Mouse (Mus musculus): ENCODE measurements around the gene Cep170. TPM values are rescaled to one million over a fixed set of nuclear protein-coding genes. Genes with fewer than 3 reads are reported as not detected.
A peak's percentile ranks its signal among the peaks of the same experiment; 100 is the strongest.

The Cep170 gene
- polyA plus RNA-seq, 1 experiment, result 39.1 TPM

- TF ChIP-seq CTCF (IDR thresholded peaks at IDR 0.05; ENCODE audit: extremely low read depth, insufficient read depth, low read length), result no peak
- TF ChIP-seq POLR2A (IDR thresholded peaks at IDR 0.05; ENCODE audit: extremely low read depth, insufficient read depth, low read length), result no peak
- Histone ChIP-seq H3K4me1 (ENCODE audit: control insufficient read depth, insufficient read depth, low read length) (no peaks in the 10 kb centered on the region), H3K4me3 (ENCODE audit: insufficient read depth, low read length) (no peak overlapping the region), H3K27ac (ENCODE audit: insufficient read depth, low read length) (no peak overlapping the region)
These were observed 89.8 kb downstream of the Cep170 start for GRCm38 (mm10) chr1:176723858-176724713.

- no peak overlapping the region for H3K27ac ChIP-seq (ENCODE audit: insufficient read depth, low read length)
- H3K4me1 ChIP-seq (ENCODE audit: control insufficient read depth, insufficient read depth, low read length), result no peaks in the 10 kb centered on the region
- TF ChIP-seq POLR2A (IDR thresholded peaks at IDR 0.05; ENCODE audit: extremely low read depth, insufficient read depth, low read length) (no peak), CTCF (IDR thresholded peaks at IDR 0.05; ENCODE audit: extremely low read depth, insufficient read depth, low read length) (peak; percentile 55; the same call in 1 of the 2 replicates)
- H3K4me3 ChIP-seq (ENCODE audit: insufficient read depth, low read length), result no peak overlapping the region
These were observed 101.4 kb downstream of the Cep170 start for GRCm38 (mm10) chr1:176712436-176712835.

GRCm38 (mm10) chr1:176700226-176700625, 113.6 kb downstream of the Cep170 start:
- Histone ChIP-seq H3K4me3 (ENCODE audit: insufficient read depth, low read length) (no peak overlapping the region), H3K27ac (ENCODE audit: insufficient read depth, low read length) (no peak overlapping the region), H3K4me1 (ENCODE audit: control insufficient read depth, insufficient read depth, low read length) (no peaks in the 10 kb centered on the region)
- TF ChIP-seq POLR2A (IDR thresholded peaks at IDR 0.05; ENCODE audit: extremely low read depth, insufficient read depth, low read length), result no peak
- no peak for TF ChIP-seq CTCF (IDR thresholded peaks at IDR 0.05; ENCODE audit: extremely low read depth, insufficient read depth, low read length)

GRCm38 (mm10) chr1:176699793-176700192, 114.1 kb downstream of the Cep170 start:
- no peak overlapping the region for H3K27ac ChIP-seq (ENCODE audit: insufficient read depth, low read length)
- TF ChIP-seq CTCF (IDR thresholded peaks at IDR 0.05; ENCODE audit: extremely low read depth, insufficient read depth, low read length), result peak; percentile 86
- TF ChIP-seq POLR2A (IDR thresholded peaks at IDR 0.05; ENCODE audit: extremely low read depth, insufficient read depth, low read length), result no peak
- no peak overlapping the region for H3K4me3 ChIP-seq (ENCODE audit: insufficient read depth, low read length)
- no peaks in the 10 kb centered on the region for H3K4me1 ChIP-seq (ENCODE audit: control insufficient read depth, insufficient read depth, low read length)

- Histone ChIP-seq H3K4me1 (ENCODE audit: control insufficient read depth, insufficient read depth, low read length) (no peaks in the 10 kb centered on the region), H3K4me3 (ENCODE audit: insufficient read depth, low read length) (no peak overlapping the region), H3K27ac (ENCODE audit: insufficient read depth, low read length) (no peak overlapping the region)
- TF ChIP-seq CTCF (IDR thresholded peaks at IDR 0.05; ENCODE audit: extremely low read depth, insufficient read depth, low read length) (peak; percentile 50), POLR2A (IDR thresholded peaks at IDR 0.05; ENCODE audit: extremely low read depth, insufficient read depth, low read length) (no peak)
These were observed 115.2 kb downstream of the Cep170 start for GRCm38 (mm10) chr1:176698647-176699046.

- no peaks in the 10 kb centered on the region for H3K4me1 ChIP-seq (ENCODE audit: control insufficient read depth, insufficient read depth, low read length)
- no peak overlapping the region for H3K4me3 ChIP-seq (ENCODE audit: insufficient read depth, low read length)
- no peak overlapping the region for H3K27ac ChIP-seq (ENCODE audit: insufficient read depth, low read length)
- TF ChIP-seq CTCF (IDR thresholded peaks at IDR 0.05; ENCODE audit: extremely low read depth, insufficient read depth, low read length) (no peak), POLR2A (IDR thresholded peaks at IDR 0.05; ENCODE audit: extremely low read depth, insufficient read depth, low read length) (no peak)
These were observed 116.8 kb downstream of the Cep170 start for GRCm38 (mm10) chr1:176697091-176697490.

GRCm38 (mm10) chr1:176691101-176691500, 122.8 kb downstream of the Cep170 start:
- H3K4me1 ChIP-seq (ENCODE audit: control insufficient read depth, insufficient read depth, low read length), result no peaks in the 10 kb centered on the region
- H3K4me3 ChIP-seq (ENCODE audit: insufficient read depth, low read length), result no peak overlapping the region
- no peak overlapping the region for H3K27ac ChIP-seq (ENCODE audit: insufficient read depth, low read length)
- TF ChIP-seq CTCF (IDR thresholded peaks at IDR 0.05; ENCODE audit: extremely low read depth, insufficient read depth, low read length), result no peak
- TF ChIP-seq POLR2A (IDR thresholded peaks at IDR 0.05; ENCODE audit: extremely low read depth, insufficient read depth, low read length), result no peak

- H3K4me3 ChIP-seq (ENCODE audit: insufficient read depth, low read length), result no peak overlapping the region
- no peaks in the 10 kb centered on the region for H3K4me1 ChIP-seq (ENCODE audit: control insufficient read depth, insufficient read depth, low read length)
- no peak overlapping the region for H3K27ac ChIP-seq (ENCODE audit: insufficient read depth, low read length)
- TF ChIP-seq CTCF (IDR thresholded peaks at IDR 0.05; ENCODE audit: extremely low read depth, insufficient read depth, low read length), result no peak
- no peak for TF ChIP-seq POLR2A (IDR thresholded peaks at IDR 0.05; ENCODE audit: extremely low read depth, insufficient read depth, low read length)
These were observed 125.5 kb downstream of the Cep170 start for GRCm38 (mm10) chr1:176688251-176688880.

Other genes with a start within 250 kb of the Cep170 start
- 20.7 and 21.6 TPM in 2 replicates for gene Sdccag8, start 593 bp upstream of the Cep170 start, polyA plus RNA-seq (2012; rRNA removed)

All from cortical plate, adult 2 months (tissue).